Mouse (Mus musculus) bone marrow, adult 2 months (tissue): ENCODE measurements around the gene Otub1.

Experiments
- CTCF ChIP-seq: fragments of 200-500 bp; IDR thresholded peaks from 2 replicates; pipeline ENCODE4 v1.5.1; 2011; ENCODE audit warnings: low read length, control low read depth; ENCODE audit not compliant: control insufficient read depth, insufficient read depth
- POLR2A ChIP-seq: fragments of 200-500 bp; IDR thresholded peaks from 2 replicates; pipeline ENCODE4 v1.6.1; 2011; ENCODE audit warnings: low read depth, mild to moderate bottlenecking, control low read depth, low read length, borderline replicate concordance; ENCODE audit not compliant: control insufficient read depth

- TF ChIP-seq POLR2A: no peak
- TF ChIP-seq CTCF: no peak
Measured at GRCm38 (mm10) chr19:7185715-7186291, 20.3 kb downstream of the Otub1 start.
